Mouse (Mus musculus): ENCODE results near the gene Ppm1n. TPM values are rescaled to one million over a fixed set of nuclear protein-coding genes. Genes with fewer than 3 reads are reported as not detected.
"Not testable (repeated sequence)": the region's sequence is repeated elsewhere in the genome, so short reads cannot be mapped to it uniquely, and the experiment has no call there.

Ppm1n gene
- total RNA-seq, 2 experiments from 2014 or later = not detected

GRCm38 (mm10) chr7:19290969-19291596 lies 11.2 kb upstream of the Ppm1n start:
- DNase-seq (ENCODE audit: low spot score) = no peak
- intact Hi-C loops (cut with DNase I) = no loop called here

- intact Hi-C loops (cut with DNase I) = no loop called here
- DNase-seq (ENCODE audit: low spot score) = no peak
Observed at GRCm38 (mm10) chr7:19284763-19285162, 4.9 kb upstream of the Ppm1n start.

GRCm38 (mm10) chr7:19283406-19283804 lies 3.5 kb upstream of the Ppm1n start:
- no peak for DNase-seq (ENCODE audit: low spot score)
- intact Hi-C loops (cut with DNase I) = no loop called here

- intact Hi-C loops (cut with DNase I) = no loop called here
Observed at GRCm38 (mm10) chr7:19282791-19283405, 3.0 kb upstream of the Ppm1n start.

GRCm38 (mm10) chr7:19282385-19282784 lies 2.5 kb upstream of the Ppm1n start, which contains the start of gene Rtn2:
Gene Rtn2 (plus strand): TSS chr7:19282624.
- intact Hi-C loops (cut with DNase I) = no loop called here

More at GRCm38 (mm10) chr7:19282791-19283405, 3.0 kb upstream of the Ppm1n start:
- no peak for DNase-seq (ENCODE audit: low spot score)

GRCm38 (mm10) chr7:19281680-19282304 lies 1.9 kb upstream of the Ppm1n start:
- intact Hi-C loops (cut with DNase I) = loop anchor here (1.0 to 2.0 kb wide), 2 partner anchors 42 to 103 kb away; no protein-coding TSS in a partner anchor

More at GRCm38 (mm10) chr7:19282385-19282784, 2.5 kb upstream of the Ppm1n start, which contains the start of gene Rtn2:
- DNase-seq (ENCODE audit: low spot score) = no peak

GRCm38 (mm10) chr7:19279052-19279451 lies 812 bp downstream of the Ppm1n start:
- no peak for DNase-seq (ENCODE audit: low spot score)
- intact Hi-C loops (cut with DNase I) = no loop called here

More at GRCm38 (mm10) chr7:19281680-19282304, 1.9 kb upstream of the Ppm1n start:
- DNase-seq (ENCODE audit: low spot score) = not testable (repeated sequence)

GRCm38 (mm10) chr7:19276253-19276652 lies 3.6 kb downstream of the Ppm1n start:
- DNase-seq (ENCODE audit: low spot score) = no peak
- intact Hi-C loops (cut with DNase I) = no loop called here

GRCm38 (mm10) chr7:19272173-19272764 lies 7.6 kb downstream of the Ppm1n start:
- intact Hi-C loops (cut with DNase I) = no loop called here
- DNase-seq (ENCODE audit: low spot score) = no peak

- intact Hi-C loops (cut with DNase I) = no loop called here
- DNase-seq (ENCODE audit: low spot score) = peak; percentile 75
Observed at GRCm38 (mm10) chr7:19271238-19272172, 8.4 kb downstream of the Ppm1n start, which contains the start of gene Vasp. Gene Vasp (minus strand): TSS chr7:19271817.

GRCm38 (mm10) chr7:19270509-19271237 lies 9.2 kb downstream of the Ppm1n start:
- no peak for DNase-seq (ENCODE audit: low spot score)
- intact Hi-C loops (cut with DNase I) = no loop called here

- intact Hi-C loops (cut with DNase I) = no loop called here
- peak; percentile 64 for DNase-seq (ENCODE audit: low spot score)
Observed at GRCm38 (mm10) chr7:19269721-19270441, 10.0 kb downstream of the Ppm1n start.

- no peak for DNase-seq (ENCODE audit: low spot score)
- intact Hi-C loops (cut with DNase I) = no loop called here
Observed at GRCm38 (mm10) chr7:19268993-19269681, 10.7 kb downstream of the Ppm1n start.

- DNase-seq (ENCODE audit: low spot score) = no peak
- intact Hi-C loops (cut with DNase I) = no loop called here
Observed at GRCm38 (mm10) chr7:19267051-19267450, 12.8 kb downstream of the Ppm1n start.

GRCm38 (mm10) chr7:19265928-19266822 lies 13.7 kb downstream of the Ppm1n start:
- intact Hi-C loops (cut with DNase I) = no loop called here
- DNase-seq (ENCODE audit: low spot score) = no peak

- DNase-seq (ENCODE audit: low spot score) = no peak
- intact Hi-C loops (cut with DNase I) = no loop called here
Observed at GRCm38 (mm10) chr7:19265147-19265546, 14.7 kb downstream of the Ppm1n start.

GRCm38 (mm10) chr7:19258336-19258735 lies 21.5 kb downstream of the Ppm1n start:
- intact Hi-C loops (cut with DNase I) = no loop called here
- no peak for DNase-seq (ENCODE audit: low spot score)

Data from heart, postnatal 25 days (tissue).